Mouse (Mus musculus) heart, embryonic 12.5 days (tissue): Measurements from ENCODE around the gene Adamtsl1. TPM values are rescaled to one million over a fixed set of nuclear protein-coding genes. Genes with fewer than 3 reads are reported as not detected.

Experiments used
- ATAC-seq: fragments of 200-750 bp; cut with Nextera tagmentation; 2 replicates; pipeline ENCODE4 v1.8.0; 2017; ENCODE audit warnings: moderate TSS enrichment, moderate library complexity; ENCODE audit not compliant: insufficient number of reproducible peaks, low FRiP score
- H3K27ac ChIP-seq: fragments of 300-500 bp; sonication (generic); 2 replicates; pipeline ENCODE4 v1.5.1; 2016; ENCODE audit warnings: mild to moderate bottlenecking, moderate library complexity; ENCODE audit not compliant: poor library complexity, severe bottlenecking
- H3K27me3 ChIP-seq: fragments of 300-500 bp; sonication (generic); replicated peaks from 2 replicates; pipeline ENCODE4 v1.6.1; 2016; ENCODE audit warnings: mild to moderate bottlenecking, moderate library complexity
- H3K36me3 ChIP-seq: fragments of 300-500 bp; sonication (generic); 2 replicates; pipeline ENCODE4 v1.6.1; 2016; ENCODE audit warnings: mild to moderate bottlenecking, moderate library complexity
- H3K4me1 ChIP-seq: fragments of 300-500 bp; sonication (generic); replicated peaks from 2 replicates; pipeline ENCODE4 v1.6.1; 2016; ENCODE audit warnings: mild to moderate bottlenecking
- H3K4me2 ChIP-seq: fragments of 300-500 bp; sonication (generic); 2 replicates; pipeline ENCODE4 v1.6.1; 2016; ENCODE audit warnings: mild to moderate bottlenecking, moderate library complexity
- H3K4me3 ChIP-seq: fragments of 300-500 bp; sonication (generic); 2 replicates; pipeline ENCODE4 v1.5.1; 2016; ENCODE audit warnings: mild to moderate bottlenecking
- H3K9ac ChIP-seq: fragments of 300-500 bp; sonication (generic); 2 replicates; pipeline ENCODE4 v1.6.1; 2016; ENCODE audit warnings: mild to moderate bottlenecking, moderate library complexity
- H3K9me3 ChIP-seq: fragments of 300-500 bp; sonication (generic); replicated peaks from 2 replicates; pipeline ENCODE4 v1.6.1; 2016; ENCODE audit warnings: mild to moderate bottlenecking, moderate library complexity
- WGBS: fragments of 180-500 bp; shearing (Covaris S2); methylation state at CpG from one replicate; pipeline ENCODE4 v1.1.7; 2016; 5-methylcytosine and 5-hydroxymethylcytosine counted together
- polyA plus RNA-seq: library from polyadenylated mRNA; unstranded; fragments of >200 nt; fragmentation: Nextera tagmentation; extraction: Ambion mirVana; gene quantifications from 2 replicates; pipeline ENCODE4 v1.2.1, GENCODE M21; 2016

Gene Adamtsl1
- polyA plus RNA-seq, 1 experiment from 2014 or later: 12.4 TPM

DNA sequence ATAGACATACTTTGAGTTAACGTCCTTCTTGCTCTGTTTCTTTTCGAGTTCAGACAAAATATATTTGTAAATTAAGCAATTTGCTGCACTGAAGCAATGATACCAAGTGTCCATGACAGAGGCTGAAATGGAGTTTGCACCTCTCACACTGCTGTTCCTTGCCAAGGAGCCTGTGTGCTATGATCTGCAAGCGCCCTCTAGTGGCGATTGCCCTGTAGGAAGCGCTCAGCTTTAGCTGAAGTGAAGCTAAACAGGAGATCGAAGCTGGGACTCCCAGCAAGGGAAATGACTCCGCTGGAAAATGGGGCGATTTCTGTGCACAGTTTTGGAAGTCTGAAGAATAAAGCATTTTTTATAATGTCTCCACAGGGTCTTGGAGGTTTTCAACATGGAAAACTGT lies 287.8 kb downstream of the Adamtsl1 start:
- H3K4me1 ChIP-seq: no peaks in the 10 kb centered on the region
- 4% methylated on average over 8 of the region's 8 CpGs for WGBS
- H3K36me3 ChIP-seq: no peaks in the 10 kb centered on the region
- H3K4me3 ChIP-seq: no peak overlapping the region
- H3K27ac ChIP-seq: no peak overlapping the region
- no peak overlapping the region for H3K9ac ChIP-seq
- H3K4me2 ChIP-seq: no peak overlapping the region
- ATAC-seq: no peak
- H3K9me3 ChIP-seq: no peaks in the 10 kb centered on the region
- no peaks in the 10 kb centered on the region for H3K27me3 ChIP-seq

DNA sequence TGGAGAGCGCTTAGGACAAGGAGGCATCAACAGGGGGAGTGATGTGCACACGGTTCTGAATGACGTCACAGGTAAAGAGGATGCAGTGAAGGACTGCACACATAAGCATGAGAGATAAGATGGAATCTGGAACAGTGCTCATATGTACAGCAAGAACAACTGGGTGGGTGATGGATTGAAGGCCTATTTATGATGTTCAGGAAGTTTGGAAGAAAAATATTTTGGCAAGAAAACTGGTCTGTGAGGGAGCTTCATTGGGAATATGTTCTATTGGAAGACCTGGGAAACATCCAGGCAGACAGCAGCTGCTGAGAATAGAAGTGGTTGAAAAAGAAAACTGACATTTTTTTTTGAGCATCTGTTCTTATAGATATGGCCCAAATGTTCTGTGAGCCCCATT lies 300.4 kb downstream of the Adamtsl1 start:
- Histone ChIP-seq H3K4me2 (no peak overlapping the region), H3K9ac (no peak overlapping the region), H3K36me3 (no peaks in the 10 kb centered on the region), H3K4me3 (no peak overlapping the region), H3K27ac (no peak overlapping the region), H3K27me3 (no peaks in the 10 kb centered on the region), H3K9me3 (no peaks in the 10 kb centered on the region), H3K4me1 (no peaks in the 10 kb centered on the region)
- 67% methylated on average over 3 of the region's 3 CpGs for WGBS
- ATAC-seq: no peak

DNA sequence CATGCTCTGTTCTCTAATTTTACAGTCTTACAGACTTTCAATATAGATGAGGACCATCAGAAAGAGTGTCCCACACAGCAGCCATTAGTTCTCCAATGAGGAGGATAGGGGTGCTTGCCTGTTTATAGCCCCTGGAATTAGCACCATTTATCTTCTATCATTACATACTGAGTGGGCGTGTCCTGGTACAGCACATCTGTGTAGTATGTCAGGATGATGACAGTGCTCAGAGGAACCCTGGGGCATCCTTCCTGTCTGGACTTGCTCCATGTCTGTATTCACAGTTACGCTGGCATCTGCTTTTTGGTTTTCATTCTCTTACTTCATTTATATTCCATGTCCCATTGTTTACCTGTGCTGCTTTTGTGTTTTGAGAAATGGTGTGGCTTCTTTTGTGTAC lies 304.5 kb downstream of the Adamtsl1 start:
- no peak for ATAC-seq
- Histone ChIP-seq H3K27ac (no peak overlapping the region), H3K4me3 (no peak overlapping the region), H3K9ac (no peak overlapping the region), H3K9me3 (no peaks in the 10 kb centered on the region), H3K4me1 (no peaks in the 10 kb centered on the region), H3K4me2 (no peak overlapping the region), H3K36me3 (no peaks in the 10 kb centered on the region), H3K27me3 (no peaks in the 10 kb centered on the region)
- WGBS: 70% methylated on average over 2 of the region's 2 CpGs

DNA sequence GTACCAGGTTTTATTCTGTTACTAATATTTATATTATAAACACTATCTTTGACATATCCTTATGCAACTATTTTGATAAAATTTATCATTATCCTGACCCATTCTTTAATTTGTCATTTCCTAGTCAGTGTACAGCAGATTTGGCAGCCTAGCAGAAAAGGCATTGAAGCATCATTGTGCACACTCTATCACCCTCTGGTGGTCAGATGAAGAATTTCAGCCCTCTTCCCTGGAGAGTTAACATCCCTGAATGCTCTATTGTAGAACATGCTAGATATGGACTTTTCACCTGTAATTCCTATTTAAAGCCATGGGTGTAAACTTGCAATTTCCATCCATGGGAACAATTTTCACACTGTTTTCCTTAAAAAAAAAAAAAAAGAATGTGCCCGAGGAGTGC lies 305.2 kb downstream of the Adamtsl1 start:
- Histone ChIP-seq H3K4me2 (no peak overlapping the region), H3K9ac (no peak overlapping the region), H3K9me3 (no peaks in the 10 kb centered on the region), H3K36me3 (no peaks in the 10 kb centered on the region), H3K27ac (no peak overlapping the region), H3K4me3 (no peak overlapping the region), H3K4me1 (no peaks in the 10 kb centered on the region), H3K27me3 (no peaks in the 10 kb centered on the region)
- no peak for ATAC-seq
- 63% methylated on average over 1 of the region's 1 CpGs for WGBS

DNA sequence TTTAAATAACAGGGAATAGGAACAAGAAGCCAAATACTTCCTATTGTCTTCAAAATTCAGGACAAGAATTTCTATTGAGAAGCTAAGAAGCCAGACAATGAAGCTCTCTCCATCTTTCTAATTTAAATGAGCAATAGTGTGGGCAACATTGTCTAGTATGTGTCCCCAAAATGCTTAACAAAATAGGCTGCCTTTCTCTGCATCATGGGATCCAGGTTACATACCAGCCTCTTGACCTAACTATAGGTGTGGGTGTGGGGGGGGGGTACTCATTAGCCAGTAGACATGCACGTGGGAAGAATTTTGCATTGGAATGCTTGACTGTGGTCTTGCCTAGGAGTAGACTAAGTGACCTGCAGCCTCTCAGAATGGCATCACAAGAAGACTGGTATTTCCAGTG lies 305.9 kb downstream of the Adamtsl1 start:
- Histone ChIP-seq H3K9me3 (no peaks in the 10 kb centered on the region), H3K4me3 (no peak overlapping the region), H3K9ac (no peak overlapping the region), H3K27me3 (no peaks in the 10 kb centered on the region), H3K4me2 (no peak overlapping the region), H3K36me3 (no peaks in the 10 kb centered on the region), H3K4me1 (no peaks in the 10 kb centered on the region), H3K27ac (no peak overlapping the region)
- no peak for ATAC-seq
- WGBS: 41% methylated on average over 1 of the region's 1 CpGs

DNA sequence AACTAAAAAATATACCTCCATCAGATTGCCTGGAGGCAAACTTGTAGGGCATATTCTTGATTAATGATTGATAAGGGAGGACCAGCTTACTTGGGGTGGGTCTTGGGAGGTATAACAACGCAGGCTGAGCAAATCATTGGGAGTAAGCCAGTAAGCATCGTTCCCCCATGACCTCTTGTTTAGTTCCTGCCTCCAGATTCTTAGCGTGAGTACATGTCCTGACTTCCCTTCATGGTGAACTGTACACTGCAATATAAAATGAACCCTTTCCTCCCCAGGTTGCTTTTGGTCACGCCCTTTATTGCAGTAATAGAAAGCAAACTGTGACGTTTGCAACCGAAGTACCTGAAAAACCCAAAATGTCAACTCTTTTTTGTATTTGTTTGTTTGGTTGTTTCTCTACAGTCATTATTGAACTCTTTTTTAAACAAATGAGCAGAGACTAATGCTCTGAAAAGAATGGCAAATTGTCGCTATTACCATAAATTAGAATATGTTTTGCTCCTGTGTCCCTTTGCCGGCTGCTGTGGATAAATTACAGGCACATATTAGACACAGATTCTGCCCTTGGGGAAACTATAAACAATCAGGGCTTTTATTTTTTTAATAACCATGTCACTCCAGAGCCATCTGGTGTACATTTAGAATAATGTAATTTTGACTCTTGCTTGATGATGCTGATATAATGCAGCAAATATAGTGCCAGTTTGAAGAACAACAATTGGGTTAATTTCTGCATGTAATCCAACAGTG lies 310.2 kb downstream of the Adamtsl1 start:
- no peak for ATAC-seq
- Histone ChIP-seq H3K27ac (no peak overlapping the region), H3K36me3 (no peaks in the 10 kb centered on the region), H3K4me1 (no peaks in the 10 kb centered on the region), H3K4me3 (no peak overlapping the region), H3K9me3 (no peaks in the 10 kb centered on the region), H3K4me2 (no peak overlapping the region), H3K9ac (no peak overlapping the region), H3K27me3 (no peaks in the 10 kb centered on the region)
- 76% methylated on average over 8 of the region's 8 CpGs for WGBS

DNA sequence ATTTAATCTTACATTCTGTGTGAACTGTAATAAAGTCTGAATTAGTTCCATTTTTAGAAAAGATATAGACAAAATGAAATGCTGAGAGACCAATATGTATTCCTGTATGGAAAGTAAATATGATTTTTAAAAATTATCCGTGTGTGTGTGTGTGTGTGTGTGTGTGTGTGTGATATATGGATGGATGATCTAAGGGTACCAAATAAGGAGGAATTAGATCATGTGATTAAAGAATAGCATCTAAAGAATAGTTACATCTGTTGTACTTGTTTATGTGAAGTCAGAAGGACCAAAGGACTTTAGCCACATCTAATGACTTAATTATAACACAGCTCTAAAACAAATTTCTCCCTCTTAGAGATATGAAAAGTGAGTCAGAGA lies 310.7 kb downstream of the Adamtsl1 start:
- WGBS: 57% methylated on average over 1 of the region's 1 CpGs
- no peaks in the 10 kb centered on the region for H3K9me3 ChIP-seq
- no peak overlapping the region for H3K27ac ChIP-seq
- no peaks in the 10 kb centered on the region for H3K4me1 ChIP-seq
- no peaks in the 10 kb centered on the region for H3K36me3 ChIP-seq
- no peak for ATAC-seq
- no peak overlapping the region for H3K4me2 ChIP-seq
- no peak overlapping the region for H3K9ac ChIP-seq
- no peak overlapping the region for H3K4me3 ChIP-seq
- no peaks in the 10 kb centered on the region for H3K27me3 ChIP-seq

DNA sequence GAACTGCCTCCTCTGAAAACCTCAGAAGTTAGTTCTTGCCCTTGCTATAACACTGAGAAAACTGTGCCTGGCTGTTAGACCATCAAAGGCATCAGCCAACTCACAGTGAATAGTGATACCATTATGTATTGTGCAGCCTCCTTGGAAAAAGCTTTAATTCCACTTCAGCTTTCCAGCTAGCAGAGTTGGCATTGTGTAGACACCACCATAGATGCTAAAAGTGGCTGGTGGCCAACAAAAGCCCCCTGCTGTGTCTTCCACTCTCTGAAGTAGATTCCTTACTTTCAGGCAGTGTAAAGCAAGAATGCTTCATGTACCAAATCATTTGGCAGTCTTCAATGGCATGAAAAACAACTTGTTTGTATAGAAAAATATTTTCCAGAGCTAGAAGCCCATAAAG lies 323.1 kb downstream of the Adamtsl1 start:
- no peaks in the 10 kb centered on the region; the same call in 1 of the 2 replicates for H3K4me1 ChIP-seq
- no peak overlapping the region for H3K4me2 ChIP-seq
- no peak overlapping the region for H3K9ac ChIP-seq
- no peaks in the 10 kb centered on the region for H3K9me3 ChIP-seq
- H3K4me3 ChIP-seq: no peak overlapping the region
- no peaks in the 10 kb centered on the region for H3K36me3 ChIP-seq
- H3K27me3 ChIP-seq: no peaks in the 10 kb centered on the region
- ATAC-seq: no peak
- H3K27ac ChIP-seq: no peak overlapping the region

DNA sequence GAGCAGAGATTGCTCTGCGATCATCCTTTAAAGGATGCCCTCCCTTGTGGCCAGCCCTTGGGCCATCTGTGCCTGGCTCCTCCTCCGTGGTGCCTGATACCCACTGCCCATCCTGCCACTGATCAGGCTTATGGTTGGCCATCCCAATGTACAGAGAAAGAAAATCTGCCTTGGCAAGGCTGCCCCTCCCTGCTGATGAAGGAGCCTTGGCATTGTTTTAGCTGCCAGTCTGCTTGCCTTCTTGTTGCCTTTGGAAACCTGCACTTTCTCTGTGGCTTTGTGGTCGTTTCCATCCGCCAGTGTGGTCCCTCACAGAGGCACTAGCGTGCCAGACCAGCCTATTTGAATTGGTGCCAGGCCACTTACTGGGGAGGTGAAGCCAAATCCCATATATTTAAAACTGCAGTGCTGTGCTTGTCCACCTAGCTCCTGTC lies 323.6 kb downstream of the Adamtsl1 start:
- Histone ChIP-seq H3K36me3 (no peaks in the 10 kb centered on the region), H3K4me3 (no peak overlapping the region), H3K27ac (no peak overlapping the region), H3K27me3 (no peaks in the 10 kb centered on the region), H3K4me1 (no peaks in the 10 kb centered on the region; the same call in 1 of the 2 replicates), H3K9me3 (no peaks in the 10 kb centered on the region), H3K9ac (no peak overlapping the region), H3K4me2 (no peak overlapping the region)
- 59% methylated on average over 5 of the region's 5 CpGs for WGBS
- no peak for ATAC-seq

DNA sequence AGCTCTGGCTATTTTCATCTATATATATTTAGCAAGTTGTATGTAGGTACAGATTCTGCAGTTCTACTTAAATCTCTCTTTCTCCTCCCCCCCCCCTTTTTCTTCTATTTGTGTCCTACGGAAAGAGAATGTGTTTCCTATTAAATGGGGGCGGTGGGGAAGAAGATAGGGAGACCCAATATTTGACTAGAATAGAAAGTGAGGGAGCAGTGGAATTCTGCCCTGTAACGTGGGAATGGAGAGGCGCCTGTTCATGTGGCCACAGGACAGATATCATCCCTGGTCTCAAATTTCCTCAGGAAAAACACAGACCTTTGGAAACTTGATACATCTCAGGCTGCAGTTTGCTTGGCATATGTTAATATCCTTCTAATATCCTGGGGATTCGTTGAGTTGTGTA lies 324.1 kb downstream of the Adamtsl1 start:
- H3K4me2 ChIP-seq: no peak overlapping the region
- H3K27ac ChIP-seq: no peak overlapping the region
- H3K9me3 ChIP-seq: no peaks in the 10 kb centered on the region
- ATAC-seq: no peak
- H3K4me1 ChIP-seq: no peaks in the 10 kb centered on the region; the same call in 1 of the 2 replicates
- H3K9ac ChIP-seq: no peak overlapping the region
- no peak overlapping the region for H3K4me3 ChIP-seq
- no peaks in the 10 kb centered on the region for H3K27me3 ChIP-seq
- 40% methylated on average over 5 of the region's 5 CpGs for WGBS
- no peaks in the 10 kb centered on the region for H3K36me3 ChIP-seq

DNA sequence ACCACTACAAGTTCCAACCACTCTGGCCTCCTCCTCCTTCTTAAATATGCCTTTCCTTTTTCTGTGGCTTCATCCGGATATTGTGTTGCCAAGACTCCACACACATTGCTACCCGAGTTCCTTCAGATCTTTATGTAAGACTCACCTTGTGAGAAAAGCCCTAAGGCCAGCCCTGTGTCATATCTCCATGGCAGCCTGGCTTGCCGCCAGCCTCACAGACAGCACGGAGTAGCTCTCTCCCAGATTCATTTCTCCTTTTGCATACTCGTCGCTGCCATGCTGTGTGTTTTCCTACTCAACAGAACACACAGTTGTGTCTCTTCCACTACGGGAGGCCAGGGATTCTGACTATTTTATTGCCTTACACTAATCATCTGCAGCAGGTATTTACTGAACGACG lies 328.1 kb downstream of the Adamtsl1 start:
- H3K36me3 ChIP-seq: no peaks in the 10 kb centered on the region
- no peak overlapping the region for H3K4me2 ChIP-seq
- H3K9ac ChIP-seq: no peak overlapping the region
- H3K27ac ChIP-seq: no peak overlapping the region
- no peaks in the 10 kb centered on the region; the same call in 1 of the 2 replicates for H3K4me1 ChIP-seq
- no peaks in the 10 kb centered on the region for H3K27me3 ChIP-seq
- no peak overlapping the region for H3K4me3 ChIP-seq
- no peaks in the 10 kb centered on the region for H3K9me3 ChIP-seq
- ATAC-seq: no peak
- WGBS: 62% methylated on average over 9 of the region's 9 CpGs

DNA sequence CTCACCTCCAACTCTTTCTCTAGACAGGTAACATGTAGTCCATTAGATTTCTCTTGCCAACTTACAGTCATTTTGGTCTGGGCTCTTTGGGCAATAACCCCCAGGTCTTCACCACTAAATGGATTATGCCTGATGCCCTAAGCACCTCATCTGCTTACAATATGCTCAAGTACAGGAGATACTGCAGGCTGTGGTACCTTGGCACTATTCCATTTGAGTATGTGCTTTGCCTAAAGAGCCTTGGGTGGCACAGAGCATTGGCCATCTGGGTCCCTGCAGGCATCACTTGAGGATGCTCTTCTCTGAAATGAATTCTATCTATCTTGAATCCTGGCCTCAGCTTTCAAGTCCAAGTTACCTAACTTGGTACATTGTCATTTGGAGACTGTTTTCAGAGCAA lies 330.4 kb downstream of the Adamtsl1 start:
- Histone ChIP-seq H3K4me1 (no peaks in the 10 kb centered on the region), H3K4me2 (no peak overlapping the region), H3K9ac (no peak overlapping the region), H3K27me3 (no peaks in the 10 kb centered on the region), H3K36me3 (no peaks in the 10 kb centered on the region), H3K9me3 (no peaks in the 10 kb centered on the region), H3K4me3 (no peak overlapping the region), H3K27ac (no peak overlapping the region)
- no peak for ATAC-seq
